In the genomic region with DNA sequence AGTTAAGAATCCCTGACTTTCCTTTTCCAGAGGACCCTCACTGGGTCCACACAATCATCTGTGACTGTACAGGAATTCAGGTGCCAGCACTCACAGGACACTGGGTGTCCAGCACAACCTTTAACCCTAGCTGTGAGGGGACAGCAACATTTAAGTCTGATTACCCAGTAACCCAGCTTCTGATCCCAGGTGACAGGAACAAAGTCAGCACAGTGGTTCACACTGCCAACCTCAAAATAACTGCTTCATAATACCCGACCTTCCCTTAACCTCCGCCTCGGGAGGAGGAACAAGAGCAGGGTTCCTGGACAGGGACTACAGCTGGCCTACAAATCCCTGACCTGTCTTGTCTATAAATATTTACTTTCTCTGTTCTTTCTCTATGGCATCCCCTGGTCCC, we compare ENCODE assay signal across 11 mouse cellular contexts. TPM values are rescaled to one million over a fixed set of nuclear protein-coding genes. Genes with fewer than 3 reads are reported as not detected.
DNase-seq lines count a peak whose midpoint lies in the region; ATAC-seq lines count a peak whose summit lies in the region.
"Had no signal": no experiment of that assay in that cellular context is flagged by ENCODE, and none has a peak within 500 bp of the region (broad histone marks: within the 10 kb centered on the region; RNA-seq: fewer than 3 reads in every experiment).

No protein-coding gene starts in this region.

- no peak overlapping the region for H3K4me3 ChIP-seq in neural tube, embryonic 12.5 days
- H3K4me3 ChIP-seq in heart, embryonic 16.5 days (ENCODE audit: low read length) = no peak overlapping the region; the same call in 1 of the 2 replicates
- H3K4me3 ChIP-seq: hindbrain, embryonic 15.5 days had no signal

- 69% methylated on average over 3 of the region's 3 CpGs for WGBS in neural tube, embryonic 12.5 days
- WGBS in heart, embryonic 16.5 days = 29% methylated on average over 3 of the region's 3 CpGs

- no peak for ATAC-seq in neural tube, embryonic 12.5 days (ENCODE audit: low FRiP score, low read depth)
- ATAC-seq in heart, embryonic 16.5 days (replicated peaks; ENCODE audit: extremely low read depth, insufficient read depth, low FRiP score) = no peak
- ATAC-seq: midbrain, embryonic 16.5 days had no signal

- no peak overlapping the region for H3K27ac ChIP-seq in neural tube, embryonic 12.5 days
- H3K27ac ChIP-seq in heart, embryonic 16.5 days (ENCODE audit: low read length) = peak overlapping the region; percentile 70
- H3K27ac ChIP-seq: hindbrain, embryonic 15.5 days had no signal

- peaks cover 38% of the 10 kb centered on the region for H3K4me1 ChIP-seq in neural tube, embryonic 12.5 days
- H3K4me1 ChIP-seq in heart, embryonic 16.5 days (ENCODE audit: control insufficient read depth, insufficient read depth, low read length) = peaks cover 61% of the 10 kb centered on the region

- no peaks in the 10 kb centered on the region for H3K9me3 ChIP-seq in neural tube, embryonic 12.5 days
- no peaks in the 10 kb centered on the region for H3K9me3 ChIP-seq in heart, embryonic 16.5 days (replicated peaks; ENCODE audit: control insufficient read depth, low read length)
- H3K9me3 ChIP-seq: hindbrain, embryonic 15.5 days had no signal

- peak overlapping the region; percentile 18 for H3K4me2 ChIP-seq in neural tube, embryonic 12.5 days (replicated peaks)
- peak overlapping the region; percentile 34; the same call in 1 of the 2 replicates for H3K4me2 ChIP-seq in heart, embryonic 16.5 days (ENCODE audit: low read depth, low read length)
- H3K4me2 ChIP-seq: hindbrain, embryonic 15.5 days had no signal

- H3K36me3 ChIP-seq in neural tube, embryonic 12.5 days = peaks cover 19% of the 10 kb centered on the region
- H3K36me3 ChIP-seq in heart, embryonic 16.5 days (ENCODE audit: control insufficient read depth, insufficient read depth) = 0 out of 2 replicates have a peak, but pooled peaks cover 7% of the 10 kb centered on the region
- H3K36me3 ChIP-seq: hindbrain, embryonic 15.5 days had no signal

- H3K9ac ChIP-seq in neural tube, embryonic 12.5 days = no peak overlapping the region
- peak overlapping the region; percentile 53 for H3K9ac ChIP-seq in heart, embryonic 16.5 days (ENCODE audit: low read length)
- H3K9ac ChIP-seq: hindbrain, embryonic 15.5 days had no signal

- peak; percentile 61 to 75 for DNase-seq in heart, adult 18-20 months
- no peak for DNase-seq in heart, postnatal 14 days
- no peak for DNase-seq in neural tube, embryonic 10.5 days (ENCODE audit: extremely low spot score, low spot score)
- peak; percentile 51 for DNase-seq in skeletal muscle tissue, adult 2 months (ENCODE audit: low read depth, low spot score)
- DNase-seq in cerebellum, postnatal 14 days = no peak
- DNase-seq in natural killer cell, adult 2 months (ENCODE audit: low spot score in 2 of 2) = no peak
- DNase-seq: lung, postnatal 14 days had no signal

- intact Hi-C loops in heart, postnatal 14 days (cut with DNase I) = no loop called here

- H3K27me3 ChIP-seq in neural tube, embryonic 12.5 days (replicated peaks) = no peaks in the 10 kb centered on the region
- no peaks in the 10 kb centered on the region for H3K27me3 ChIP-seq in heart, embryonic 16.5 days (ENCODE audit: control insufficient read depth, insufficient read depth, low read length)
- H3K27me3 ChIP-seq: hindbrain, embryonic 15.5 days had no signal

RNA-seq across cellular contexts. Expression of a gene that starts 4.4 kb away (rescaled TPM):
- total RNA-seq in heart, adult 18-20 months (2021) = 100 to 1,000 TPM; 373 to 434 TPM
- 100 to 1,000 TPM; 389 to 391 TPM for total RNA-seq in heart, postnatal 14 days (2021)
- 230 TPM in 2 replicates for polyA plus RNA-seq in neural tube, embryonic 12.5 days (2016; fragmentation: Nextera tagmentation; extraction: Ambion mirVana)
- 126 and 133 TPM in 2 replicates for polyA plus RNA-seq in heart, embryonic 16.5 days (2015; fragmentation: Nextera tagmentation; extraction: Ambion mirVana)

RNA-seq across cellular contexts. Expression of a gene that starts 11.2 kb away (rescaled TPM):
- total RNA-seq in heart, adult 18-20 months (2021) = 100 to 1,000 TPM; 150 to 174 TPM
- total RNA-seq in heart, postnatal 14 days (2021) = 100 to 1,000 TPM; 143 to 157 TPM
- polyA plus RNA-seq in neural tube, embryonic 12.5 days (2016; fragmentation: Nextera tagmentation; extraction: Ambion mirVana) = 54.1 and 55.6 TPM in 2 replicates
- polyA plus RNA-seq in heart, embryonic 16.5 days (2015; fragmentation: Nextera tagmentation; extraction: Ambion mirVana) = 91.0 and 95.7 TPM in 2 replicates

RNA-seq across cellular contexts. Expression of a gene that starts 32.5 kb away (rescaled TPM):
- total RNA-seq in heart, adult 18-20 months (2021) = 10 to 100 TPM; 95.3 to 98.8 TPM
- total RNA-seq in heart, postnatal 14 days (2021) = 100 to 1,000 TPM; 135 to 185 TPM
- polyA plus RNA-seq in neural tube, embryonic 12.5 days (2016; fragmentation: Nextera tagmentation; extraction: Ambion mirVana) = 1,356 and 1,433 TPM in 2 replicates
- 1,055 and 1,099 TPM in 2 replicates for polyA plus RNA-seq in heart, embryonic 16.5 days (2015; fragmentation: Nextera tagmentation; extraction: Ambion mirVana)

RNA-seq across cellular contexts. Expression of a gene that starts 32.6 kb away (rescaled TPM):
- total RNA-seq in heart, adult 18-20 months (2021) = 10 to 100 TPM; 35.6 to 37.4 TPM
- 10 to 100 TPM; 27.6 to 29.8 TPM for total RNA-seq in heart, postnatal 14 days (2021)
- polyA plus RNA-seq in neural tube, embryonic 12.5 days (2016; fragmentation: Nextera tagmentation; extraction: Ambion mirVana) = 110 and 113 TPM in 2 replicates
- 70.5 and 76.5 TPM in 2 replicates for polyA plus RNA-seq in heart, embryonic 16.5 days (2015; fragmentation: Nextera tagmentation; extraction: Ambion mirVana)

RNA-seq across cellular contexts. Expression of a gene that starts 58.7 kb away (rescaled TPM):
- 10 to 100 TPM; 18.2 to 19.2 TPM for total RNA-seq in heart, adult 18-20 months (2021)
- 10 to 100 TPM; 26.3 to 26.9 TPM for total RNA-seq in heart, postnatal 14 days (2021)
- 314 and 343 TPM in 2 replicates for polyA plus RNA-seq in neural tube, embryonic 12.5 days (2016; fragmentation: Nextera tagmentation; extraction: Ambion mirVana)
- 94.3 and 131 TPM in 2 replicates for polyA plus RNA-seq in heart, embryonic 16.5 days (2015; fragmentation: Nextera tagmentation; extraction: Ambion mirVana)

Comparison
In these comparisons a context has a peak if more than half of its experiments do, and no peak if none do; other contexts are left out.
1. DNase-seq: peak in heart, adult 18-20 months (2 of 2) and skeletal muscle tissue, adult 2 months (single experiment); none in heart, postnatal 14 days (0 of 2), neural tube, embryonic 10.5 days (single experiment), cerebellum, postnatal 14 days (0 of 2) and natural killer cell, adult 2 months (0 of 2).